Mouse (Mus musculus) effector memory CD4-positive, alpha-beta T cell, adult 7 months (primary cell): ENCODE data around the gene Secisbp2l. TPM values are rescaled to one million over a fixed set of nuclear protein-coding genes. Genes with fewer than 3 reads are reported as not detected.

ENCODE experiments used
- polyA plus RNA-seq: library from polyadenylated mRNA; unstranded; fragments of 100-300 nt; shearing (Covaris generic); gene quantifications from one replicate; pipeline ENCODE4 v1.2.1, GENCODE M21; 2017

The Secisbp2l gene
- polyA plus RNA-seq, result 27.0 TPM

GRCm38 (mm10) chr2:125782719-125783109 lies at the start of gene Secisbp2l:
Gene Secisbp2l, minus strand, starts transcription at chr2:125782870.

GRCm38 (mm10) chr2:125724086-125724430 lies 58.6 kb downstream of the Secisbp2l start, which contains the start of gene Shc4:
Gene Shc4, minus strand, starts transcription at chr2:125724148.

Other genes starting within 250 kb of the Secisbp2l start
- 8.4 TPM for gene Cep152, start 157.8 kb downstream of the Secisbp2l start, polyA plus RNA-seq
- 18.0 TPM for gene Eid1, start 109.8 kb downstream of the Secisbp2l start, polyA plus RNA-seq
- 0.38 TPM for gene Shc4, start 58.7 kb downstream of the Secisbp2l start, polyA plus RNA-seq
- 18.9 TPM for gene Galk2, start 76.2 kb upstream of the Secisbp2l start, polyA plus RNA-seq
- 45.5 TPM for gene Cops2, start 76.3 kb upstream of the Secisbp2l start, polyA plus RNA-seq